Mouse (Mus musculus) hindbrain, postnatal 0 days (tissue): ENCODE data around the gene Gm11634. TPM values are rescaled to one million over a fixed set of nuclear protein-coding genes. Genes with fewer than 3 reads are reported as not detected.
"Not testable (repeated sequence)": the region's sequence is repeated elsewhere in the genome, so short reads cannot be mapped to it uniquely, and the experiment has no call there.

Experiments used
- ATAC-seq: fragments of 200-750 bp; cut with Nextera tagmentation; 2 replicates; pipeline ENCODE4 v1.8.0; 2017; ENCODE audit warnings: mild to moderate bottlenecking, moderate TSS enrichment, moderate library complexity
- DNase-seq: peaks from one replicate; pipeline ENCODE4 v3.0.0-alpha.2; 2015; ENCODE audit warnings: low spot score
- H3K27ac ChIP-seq: fragments of 300-500 bp; sonication (generic); 2 replicates; pipeline ENCODE4 v1.5.1; 2014; ENCODE audit warnings: mild to moderate bottlenecking
- H3K27me3 ChIP-seq: fragments of 300-500 bp; sonication (generic); 2 replicates; pipeline ENCODE4 v1.6.1; 2014; ENCODE audit warnings: low read length, mixed read lengths; ENCODE audit not compliant: insufficient read depth
- H3K36me3 ChIP-seq: fragments of 300-500 bp; sonication (generic); 2 replicates; pipeline ENCODE4 v1.6.1; 2014; ENCODE audit warnings: low read length, mixed read lengths; ENCODE audit not compliant: insufficient read depth
- H3K4me1 ChIP-seq: fragments of 300-500 bp; sonication (generic); 2 replicates; pipeline ENCODE4 v1.6.1; 2014; ENCODE audit warnings: antibody characterized with exemption, low read length, mixed read lengths; ENCODE audit not compliant: insufficient read depth
- H3K4me2 ChIP-seq: fragments of 300-500 bp; sonication (generic); 2 replicates; pipeline ENCODE4 v1.6.1; 2014; ENCODE audit warnings: low read depth, mild to moderate bottlenecking, low read length, moderate library complexity, mixed read lengths
- H3K4me3 ChIP-seq: fragments of 300-500 bp; sonication (generic); 2 replicates; pipeline ENCODE4 v1.5.1; 2014; ENCODE audit warnings: low read length
- H3K9ac ChIP-seq: fragments of 300-500 bp; sonication (generic); replicated peaks from 2 replicates; pipeline ENCODE4 v1.6.1; 2014; ENCODE audit warnings: mild to moderate bottlenecking, low read length, moderate library complexity, mixed read lengths
- H3K9me3 ChIP-seq: fragments of 300-500 bp; sonication (generic); 2 replicates; pipeline ENCODE4 v1.6.1; 2016; ENCODE audit warnings: low read length, mixed read lengths
- CTCF ChIP-seq: IDR thresholded peaks from 2 replicates; pipeline ENCODE4 v1.5.1; 2016; ENCODE audit warnings: antibody characterized with exemption, control low read depth, low read depth
- WGBS: fragments of 180-500 bp; shearing (Covaris S2); extraction: QIAGEN DNeasy Blood & Tissue Kit; methylation state at CpG from one replicate; pipeline ENCODE4 v1.1.7; 2014; 5-methylcytosine and 5-hydroxymethylcytosine counted together
- polyA plus RNA-seq: library from polyadenylated mRNA; unstranded; fragments of >200 nt; fragmentation: Nextera tagmentation; extraction: Ambion mirVana; gene quantifications from 2 replicates; pipeline ENCODE4 v1.2.1, GENCODE M21; 2015
- total RNA-seq: library from RNA; depleted of rRNA; stranded (reverse); fragments of >200 nt; gene quantifications from 2 replicates; pipeline ENCODE4 v1.2.3, GENCODE M21; 2014; rRNA removed

The Gm11634 gene
- total RNA-seq (not detected in 2 replicates), polyA plus RNA-seq (not detected in 2 replicates)

- Histone ChIP-seq H3K4me2 (no peak within 1 kb of the TSS), H3K4me1 (no peaks in the 10 kb centered on the region), H3K4me3 (no peak within 1 kb of the TSS), H3K27me3 (no peaks in the 10 kb centered on the region), H3K27ac (no peak within 1 kb of the TSS), H3K9ac (no peak within 1 kb of the TSS), H3K9me3 (no peaks in the 10 kb centered on the region), H3K36me3 (no peaks in the 10 kb centered on the region)
- DNase-seq (no peak), ATAC-seq (no peak)
- no peak for TF ChIP-seq CTCF
- 74% methylated on average over 6 of the region's 6 CpGs for WGBS
Measured at GRCm38 (mm10) chr11:101599156-101599555, at the start of gene Gm11634. Gene Gm11634 (minus strand): TSS chr11:101599256.

- not testable (repeated sequence) for H3K36me3 ChIP-seq, H3K9me3 ChIP-seq, H3K4me3 ChIP-seq, H3K27me3 ChIP-seq, ATAC-seq, H3K4me1 ChIP-seq, DNase-seq, H3K27ac ChIP-seq, H3K9ac ChIP-seq, H3K4me2 ChIP-seq
- 94% methylated on average over 10 of the region's 10 CpGs for WGBS
Measured at GRCm38 (mm10) chr11:101647093-101647492, 48.0 kb upstream of the Gm11634 start.

- H3K4me1 ChIP-seq, H3K27me3 ChIP-seq, DNase-seq, ATAC-seq, H3K9me3 ChIP-seq, H3K36me3 ChIP-seq: not testable (repeated sequence)
- Histone ChIP-seq H3K4me3 (peak overlapping the region; percentile 24), H3K27ac (peak overlapping the region; percentile 94), H3K9ac (peak overlapping the region; percentile 54; the same call in 1 of the 2 replicates), H3K4me2 (peak overlapping the region; percentile 46)
- WGBS: 10% methylated on average over 14 of the region's 16 CpGs
Measured at GRCm38 (mm10) chr11:101646283-101646794, 47.3 kb upstream of the Gm11634 start.

- H3K36me3 ChIP-seq, H3K27me3 ChIP-seq, H3K4me1 ChIP-seq, H3K9me3 ChIP-seq: not testable (repeated sequence)
- WGBS: under 1% methylated on average over 43 of the region's 56 CpGs
- TF ChIP-seq CTCF: peak; percentile 7; the same call in 1 of the 2 replicates
- H3K27ac ChIP-seq: peak overlapping the region; percentile 94
- ATAC-seq (peak; percentile 82), DNase-seq (peak; percentile 89)
- peak overlapping the region; percentile 46 for H3K4me2 ChIP-seq
- peak overlapping the region; percentile 54; the same call in 1 of the 2 replicates for H3K9ac ChIP-seq
- peak overlapping the region; percentile 24 for H3K4me3 ChIP-seq
Measured at GRCm38 (mm10) chr11:101645411-101646282, 46.6 kb upstream of the Gm11634 start.

- not testable (repeated sequence) for ATAC-seq, H3K4me2 ChIP-seq, H3K4me3 ChIP-seq, H3K9me3 ChIP-seq, H3K36me3 ChIP-seq, H3K9ac ChIP-seq, H3K4me1 ChIP-seq, H3K27ac ChIP-seq, DNase-seq, H3K27me3 ChIP-seq
- 2% methylated on average over 4 of the region's 4 CpGs for WGBS
Measured at GRCm38 (mm10) chr11:101645043-101645410, 46.0 kb upstream of the Gm11634 start.

GRCm38 (mm10) chr11:101644591-101644990 is 45.5 kb upstream of the Gm11634 start:
- Histone ChIP-seq H3K4me3 (no peak overlapping the region), H3K4me1 (no peaks in the 10 kb centered on the region), H3K36me3 (no peaks in the 10 kb centered on the region), H3K27me3 (no peaks in the 10 kb centered on the region), H3K9ac (no peak overlapping the region), H3K27ac (no peak overlapping the region), H3K9me3 (no peaks in the 10 kb centered on the region), H3K4me2 (no peak overlapping the region)
- 63% methylated on average over 3 of the region's 3 CpGs for WGBS
- ATAC-seq (no peak), DNase-seq (no peak)
- TF ChIP-seq CTCF: no peak

- H3K27me3 ChIP-seq: no peaks in the 10 kb centered on the region
- H3K9me3 ChIP-seq: no peaks in the 10 kb centered on the region
- H3K36me3 ChIP-seq: no peaks in the 10 kb centered on the region
- DNase-seq (no peak), ATAC-seq (no peak)
- H3K4me3 ChIP-seq: no peak overlapping the region
- 36% methylated on average over 5 of the region's 5 CpGs for WGBS
- TF ChIP-seq CTCF: no peak
- H3K4me2 ChIP-seq: no peak overlapping the region
- no peak overlapping the region for H3K27ac ChIP-seq
- H3K4me1 ChIP-seq: no peaks in the 10 kb centered on the region
- no peak overlapping the region for H3K9ac ChIP-seq
Measured at GRCm38 (mm10) chr11:101642931-101643330, 43.9 kb upstream of the Gm11634 start.

GRCm38 (mm10) chr11:101641710-101642642 is 42.9 kb upstream of the Gm11634 start:
- Histone ChIP-seq H3K9ac (peak overlapping the region; percentile 48; the same call in 1 of the 2 replicates), H3K4me2 (peak overlapping the region; percentile 49; the same call in 1 of the 2 replicates), H3K27ac (peak overlapping the region; percentile 88)
- not testable (repeated sequence) for H3K27me3 ChIP-seq, H3K9me3 ChIP-seq, H3K4me3 ChIP-seq, H3K4me1 ChIP-seq, H3K36me3 ChIP-seq
- peak; percentile 64 for DNase-seq
- 6% methylated on average over 13 of the region's 26 CpGs for WGBS
- ATAC-seq: peak; percentile 87
